Mouse (Mus musculus): ENCODE results near the gene Anp32b.

The Anp32b gene

GRCm38 (mm10) chr4:46452855-46453719 lies 2.4 kb downstream of the Anp32b start:
- no peak for DNase-seq (ENCODE audit: low spot score)

GRCm38 (mm10) chr4:46454097-46454864 lies 3.6 kb downstream of the Anp32b start:
- no peak for DNase-seq (ENCODE audit: low spot score)

DNA sequence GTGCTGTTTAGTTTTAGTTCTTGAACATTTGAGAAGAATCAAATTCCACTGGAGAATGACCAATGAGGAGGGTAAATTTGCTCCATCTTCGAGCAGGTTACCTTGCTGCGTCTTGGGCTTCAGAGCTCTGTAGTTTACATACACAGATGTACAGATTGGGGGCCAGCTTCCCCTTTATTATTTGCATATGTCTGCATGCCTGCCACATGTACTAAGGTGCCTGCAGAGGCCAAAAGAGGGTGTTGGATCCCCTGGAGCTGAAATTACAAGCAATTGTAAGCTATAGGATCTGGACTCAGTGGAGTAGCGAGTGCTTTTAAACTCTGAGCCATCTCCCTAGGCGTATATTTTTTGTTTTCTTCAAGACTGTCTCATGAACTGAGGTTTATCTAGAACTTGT lies 6.1 kb downstream of the Anp32b start:
- no peak for DNase-seq (ENCODE audit: low spot score)

DNA sequence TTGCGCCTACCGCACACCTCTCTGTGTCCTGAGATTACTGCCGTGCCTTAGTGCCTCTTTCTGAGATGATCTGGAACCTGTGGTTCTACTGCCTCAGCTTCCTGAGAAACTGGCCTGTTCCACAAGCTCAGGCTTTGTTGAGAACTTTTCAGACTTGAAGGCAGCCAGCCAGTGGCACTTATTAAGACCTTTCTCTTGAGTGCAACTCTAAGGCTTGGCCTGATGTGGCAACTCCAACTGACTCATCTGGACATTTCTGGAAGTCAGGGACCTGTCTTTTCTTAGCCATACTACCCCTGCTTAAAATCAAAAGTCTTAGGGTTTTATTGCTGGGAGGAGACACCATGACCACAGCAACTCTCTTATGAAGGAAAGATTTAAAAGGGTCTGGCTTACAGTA lies 6.5 kb downstream of the Anp32b start:
- no peak for DNase-seq (ENCODE audit: low spot score)

GRCm38 (mm10) chr4:46458411-46458810 lies 7.7 kb downstream of the Anp32b start:
- no peak for DNase-seq (ENCODE audit: low spot score)

DNA sequence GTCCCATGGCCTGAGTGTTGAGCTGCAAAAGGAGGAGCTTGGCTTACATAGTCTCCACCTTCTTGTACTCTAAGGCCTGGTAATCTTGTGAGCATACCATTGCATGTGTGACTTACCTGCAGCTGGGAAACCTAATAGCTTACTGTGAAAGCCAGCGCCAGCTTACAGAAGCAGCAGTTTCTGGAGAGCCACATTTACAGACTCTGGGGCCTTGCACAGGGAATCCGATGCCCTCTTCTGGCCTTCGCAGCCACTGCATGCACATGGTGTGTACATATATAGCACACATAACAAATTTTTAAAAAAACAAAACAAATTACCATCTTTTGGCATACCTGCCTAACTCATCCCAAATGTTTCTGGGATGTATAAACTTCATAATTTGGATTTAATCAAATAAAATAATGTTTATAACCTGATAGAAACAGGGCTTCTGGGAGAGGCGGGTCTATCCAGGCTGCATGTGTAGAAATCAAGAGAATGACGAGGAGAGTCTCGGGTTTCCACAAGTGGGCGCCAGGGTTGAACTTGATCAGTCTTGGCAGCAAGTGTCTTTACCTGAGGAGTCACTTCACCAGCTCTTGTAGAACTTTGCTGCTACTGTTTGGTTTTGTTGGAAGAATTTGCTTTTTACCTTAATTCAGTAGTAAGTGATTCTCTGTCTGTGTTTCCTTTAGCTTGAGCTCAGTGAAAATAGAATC lies 12.6 kb downstream of the Anp32b start:
- DNase-seq (ENCODE audit: low spot score), result no peak

GRCm38 (mm10) chr4:46465740-46466139 lies 15.0 kb downstream of the Anp32b start:
- no peak for DNase-seq (ENCODE audit: low spot score)

DNA sequence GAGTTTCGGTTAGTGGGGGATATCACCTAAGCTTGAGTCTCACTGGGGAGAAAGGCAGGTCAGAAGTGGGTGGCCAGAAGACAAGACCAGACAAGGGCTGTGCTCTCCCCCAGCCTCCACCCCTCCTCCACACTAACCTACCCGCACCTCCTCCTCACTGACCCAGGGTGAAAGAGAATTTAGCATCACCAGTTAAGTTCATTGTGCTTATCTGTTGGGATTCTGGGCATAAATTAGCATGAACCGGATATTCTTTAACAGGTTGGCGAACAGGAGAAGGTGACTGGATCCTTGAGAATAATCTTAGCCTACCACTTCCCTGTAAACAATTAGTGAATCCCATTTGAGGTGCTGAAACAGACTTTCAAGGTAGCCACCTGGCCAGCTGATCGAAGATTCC lies 24.4 kb downstream of the Anp32b start:
- DNase-seq (ENCODE audit: low spot score), result no peak

DNA sequence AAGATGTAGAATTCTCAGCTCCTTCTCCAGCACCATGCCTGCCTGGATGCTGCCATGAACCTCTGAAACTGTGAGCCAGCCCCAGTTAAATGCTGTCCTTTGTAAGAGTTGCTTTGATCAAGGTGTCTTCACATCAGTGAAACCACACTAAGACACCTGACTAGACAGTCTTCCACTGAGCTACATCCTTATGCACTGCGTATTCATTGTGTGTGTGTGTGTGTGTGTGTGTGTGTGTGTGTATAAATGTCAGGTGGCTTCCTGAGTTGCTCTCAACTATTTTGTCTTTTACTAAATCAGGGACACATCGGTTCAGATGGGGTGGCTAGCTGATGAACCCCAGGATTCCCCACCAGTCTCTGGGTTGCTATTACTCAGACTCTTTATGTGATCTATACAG lies 28.4 kb downstream of the Anp32b start:
- DNase-seq (ENCODE audit: low spot score), result no peak

GRCm38 (mm10) chr4:46485696-46486417 lies 35.2 kb downstream of the Anp32b start:
- peak; percentile 76 for DNase-seq (ENCODE audit: low spot score)

GRCm38 (mm10) chr4:46487348-46487747 lies 36.6 kb downstream of the Anp32b start:
- peak; percentile 67 for DNase-seq (ENCODE audit: low spot score)

DNA sequence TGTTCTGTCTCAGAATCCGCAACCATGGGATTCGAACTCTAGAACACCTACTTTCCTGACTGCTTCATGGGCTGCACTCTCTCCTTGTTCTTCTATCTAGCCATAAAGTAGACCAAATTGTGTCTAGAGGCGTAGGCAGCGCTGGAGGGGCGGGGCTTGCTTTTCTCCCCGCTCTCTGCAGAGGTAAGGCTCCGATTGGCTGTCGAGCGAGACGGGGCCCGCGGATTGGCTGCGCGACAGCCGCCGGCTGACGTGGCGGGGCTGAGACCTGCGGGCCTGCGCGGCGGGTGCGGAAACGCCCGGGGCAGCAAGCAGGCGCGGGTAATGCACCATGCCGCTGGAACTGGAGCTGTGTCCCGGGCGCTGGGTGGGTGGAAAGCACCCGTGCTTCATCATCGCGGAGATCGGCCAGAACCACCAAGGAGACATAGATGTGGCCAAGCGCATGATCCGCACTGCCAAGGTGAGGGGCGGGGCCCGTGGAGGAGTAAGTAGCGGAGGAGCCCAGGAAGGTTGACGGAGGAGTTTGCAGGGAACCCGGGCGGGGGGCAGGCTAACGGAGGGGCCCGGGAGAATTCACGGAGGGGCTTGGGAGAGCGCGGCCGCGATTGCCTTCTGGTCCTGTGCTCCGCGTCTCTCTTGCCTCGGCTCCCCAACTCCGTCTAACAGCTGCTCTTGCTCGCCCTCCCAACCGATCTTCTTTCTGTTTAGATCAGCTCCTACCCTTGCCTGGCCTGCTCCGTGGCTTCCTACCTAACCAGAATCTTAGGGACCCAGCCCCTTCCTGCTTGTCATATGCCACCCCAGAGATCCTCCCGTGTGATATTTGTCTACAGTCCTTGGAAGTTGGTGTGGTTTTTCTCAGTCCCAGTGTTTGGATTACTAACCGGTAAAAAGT lies 38.6 kb downstream of the Anp32b start, which contains the start of gene Nans:
Gene Nans (plus strand): TSS at position 221 of the 898 bp plus-strand sequence.
- peak; percentile 93 for DNase-seq (ENCODE audit: low spot score)

DNA sequence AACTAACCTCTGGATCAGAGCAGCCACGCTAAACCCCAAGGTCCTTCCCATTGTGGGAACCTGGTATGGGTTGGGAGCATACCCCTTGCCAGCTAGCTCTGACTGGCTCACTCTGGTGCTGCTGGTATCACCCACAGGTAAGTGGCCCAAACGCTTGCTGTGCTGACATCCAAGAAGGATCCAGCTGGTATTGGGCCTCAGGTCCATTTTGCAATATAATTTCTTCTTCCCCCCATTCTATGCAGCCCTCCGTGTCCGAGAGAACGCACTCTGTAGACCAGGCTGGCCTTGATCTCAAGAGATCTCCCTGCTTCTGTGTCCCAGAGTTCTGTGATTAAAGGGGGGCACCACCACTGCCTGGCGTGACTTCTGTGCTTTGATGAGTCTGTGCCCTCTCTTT lies 42.4 kb downstream of the Anp32b start:
- no peak for DNase-seq (ENCODE audit: low spot score)

- no peak for DNase-seq (ENCODE audit: low spot score)
Observed at GRCm38 (mm10) chr4:46495543-46495942, 44.8 kb downstream of the Anp32b start.

DNA sequence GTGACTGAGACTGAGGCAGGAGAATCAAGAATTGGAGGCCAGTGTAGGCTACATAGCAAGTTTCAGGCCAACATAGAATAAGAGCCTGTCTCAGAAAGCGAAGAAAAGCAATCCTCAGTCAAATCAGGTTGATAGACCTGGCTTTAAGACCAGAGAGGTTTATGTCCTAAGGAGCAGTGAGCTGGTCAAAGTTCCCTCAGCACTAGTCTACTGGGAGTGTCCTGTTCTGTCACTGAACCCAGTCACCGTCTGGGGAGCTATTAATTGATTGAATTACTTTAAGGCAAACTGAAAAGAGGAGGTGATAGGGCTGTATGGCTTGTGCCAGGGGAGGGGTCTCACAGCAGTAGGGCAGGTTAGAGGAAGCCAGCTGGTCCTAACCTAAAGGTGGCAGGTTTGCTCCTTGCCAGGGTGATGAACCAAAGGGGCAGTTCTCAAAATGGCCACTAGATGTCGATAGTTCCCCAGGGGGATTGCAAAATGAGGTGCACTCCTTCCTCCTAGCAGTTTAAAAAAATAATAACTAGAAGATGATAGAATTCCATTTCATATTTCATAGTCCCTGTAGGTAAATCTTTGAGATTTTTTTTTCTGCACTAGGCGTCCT lies 46.7 kb downstream of the Anp32b start:
- peak; percentile 75 for DNase-seq (ENCODE audit: low spot score)

GRCm38 (mm10) chr4:46498511-46498910 lies 47.8 kb downstream of the Anp32b start:
- DNase-seq (ENCODE audit: low spot score), result no peak

- no peak for DNase-seq (ENCODE audit: low spot score)
Observed at GRCm38 (mm10) chr4:46498976-46499375, 48.3 kb downstream of the Anp32b start.

DNA sequence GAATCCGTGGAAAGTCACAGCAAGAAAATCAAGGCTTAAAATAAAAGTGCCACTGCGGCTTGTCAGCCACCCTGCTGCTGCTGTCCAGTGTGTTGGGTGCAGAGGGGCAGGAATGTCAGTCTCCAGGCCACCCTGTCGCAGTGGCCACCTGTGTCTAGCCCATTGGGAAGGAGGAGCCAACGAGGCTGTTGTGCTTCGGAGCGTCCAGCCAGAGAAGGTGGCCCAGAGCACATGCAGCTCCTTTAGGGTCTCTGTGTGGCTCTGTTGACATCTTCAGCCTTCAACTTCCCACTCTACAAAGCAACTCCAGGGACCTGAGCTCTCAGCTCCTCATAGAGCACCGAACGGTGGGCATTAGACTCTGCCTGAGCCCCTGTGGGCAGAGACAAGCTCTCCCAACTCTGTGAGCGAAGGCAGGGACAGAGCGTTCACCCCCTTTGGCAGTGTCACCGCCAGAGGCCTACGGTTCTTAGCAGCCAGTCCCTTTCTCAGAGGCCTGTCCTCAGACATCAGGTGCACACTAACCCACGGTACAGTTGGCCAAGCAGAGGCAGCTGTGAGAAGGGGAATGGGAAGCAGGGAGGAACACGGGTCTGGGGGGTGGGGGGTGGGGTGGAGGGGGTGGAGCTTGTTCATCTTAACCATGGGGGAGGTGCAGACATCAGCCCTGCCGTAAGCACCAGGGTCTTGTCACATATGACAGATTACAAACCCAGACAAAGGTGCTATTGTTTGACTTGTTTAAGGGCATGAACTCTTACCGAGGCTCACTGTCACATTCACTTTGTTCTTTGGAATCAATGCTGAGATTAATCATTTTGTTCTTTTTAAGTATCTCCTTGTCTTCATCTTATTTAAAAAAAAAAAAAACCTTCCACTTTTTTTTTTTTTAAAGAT lies 52.2 kb downstream of the Anp32b start:
- no peak for DNase-seq (ENCODE audit: low spot score)

GRCm38 (mm10) chr4:46503881-46504280 lies 53.2 kb downstream of the Anp32b start:
- DNase-seq (ENCODE audit: low spot score), result no peak
